Mouse (Mus musculus): ENCODE measurements around the gene Mapre1.
"Not testable (repeated sequence)": the region's sequence is repeated elsewhere in the genome, so short reads cannot be mapped to it uniquely, and the experiment has no call there.

Gene Mapre1

GRCm38 (mm10) chr2:153740500-153741436, at the start of gene Mapre1:
Mapre1 (plus strand) TSS chr2:153741274.
- peak; percentile 100 for DNase-seq (ENCODE audit: low spot score in 2 of 2)

- not testable (repeated sequence) for DNase-seq (ENCODE audit: low spot score in 2 of 2)
Measured at GRCm38 (mm10) chr2:153693413-153693812, 47.7 kb upstream of the Mapre1 start.

- no peak for DNase-seq (ENCODE audit: low spot score in 2 of 2)
Measured at GRCm38 (mm10) chr2:153694462-153695085, 46.5 kb upstream of the Mapre1 start.

- DNase-seq (ENCODE audit: low spot score in 2 of 2): no peak
Measured at GRCm38 (mm10) chr2:153696352-153696751, 44.7 kb upstream of the Mapre1 start, which contains the start of gene Dnmt3c. Dnmt3c (plus strand) TSS chr2:153696652.

- DNase-seq (ENCODE audit: low spot score in 2 of 2): no peak
Measured at GRCm38 (mm10) chr2:153703389-153703788, 37.7 kb upstream of the Mapre1 start.

- DNase-seq (ENCODE audit: low spot score in 2 of 2): peak in 1 of 2 experiments; percentile 31
Measured at GRCm38 (mm10) chr2:153710701-153711330, 30.3 kb upstream of the Mapre1 start.

GRCm38 (mm10) chr2:153712646-153713091, 28.4 kb upstream of the Mapre1 start:
- DNase-seq (ENCODE audit: low spot score in 2 of 2): peak; percentile 60 to 68

- peak; percentile 86 to 90 for DNase-seq (ENCODE audit: low spot score in 2 of 2)
Measured at GRCm38 (mm10) chr2:153713227-153713626, 27.8 kb upstream of the Mapre1 start.

- DNase-seq (ENCODE audit: low spot score in 2 of 2): not testable (repeated sequence)
Measured at GRCm38 (mm10) chr2:153717861-153718260, 23.2 kb upstream of the Mapre1 start.

GRCm38 (mm10) chr2:153723098-153723497, 18.0 kb upstream of the Mapre1 start:
- no peak for DNase-seq (ENCODE audit: low spot score in 2 of 2)

GRCm38 (mm10) chr2:153724424-153724823, 16.6 kb upstream of the Mapre1 start:
- no peak for DNase-seq (ENCODE audit: low spot score in 2 of 2)

- no peak for DNase-seq (ENCODE audit: low spot score in 2 of 2)
Measured at GRCm38 (mm10) chr2:153724871-153725270, 16.2 kb upstream of the Mapre1 start.

GRCm38 (mm10) chr2:153725291-153725690, 15.8 kb upstream of the Mapre1 start:
- DNase-seq (ENCODE audit: low spot score in 2 of 2): no peak

GRCm38 (mm10) chr2:153734033-153734432, 7.0 kb upstream of the Mapre1 start:
- DNase-seq (ENCODE audit: low spot score in 2 of 2): no peak

GRCm38 (mm10) chr2:153741437-153742065, 477 bp downstream of the Mapre1 start:
- DNase-seq (ENCODE audit: low spot score in 2 of 2): peak in 1 of 2 experiments; percentile 82

GRCm38 (mm10) chr2:153747994-153748393, 6.9 kb downstream of the Mapre1 start:
- DNase-seq (ENCODE audit: low spot score in 2 of 2): no peak

GRCm38 (mm10) chr2:153750363-153750762, 9.3 kb downstream of the Mapre1 start:
- no peak for DNase-seq (ENCODE audit: low spot score in 2 of 2)

- DNase-seq (ENCODE audit: low spot score in 2 of 2): no peak
Measured at GRCm38 (mm10) chr2:153762121-153762520, 21.0 kb downstream of the Mapre1 start.

GRCm38 (mm10) chr2:153767484-153767883, 26.4 kb downstream of the Mapre1 start:
- no peak for DNase-seq (ENCODE audit: low spot score in 2 of 2)

GRCm38 (mm10) chr2:153768881-153769280, 27.8 kb downstream of the Mapre1 start:
- no peak for DNase-seq (ENCODE audit: low spot score in 2 of 2)

- DNase-seq (ENCODE audit: low spot score in 2 of 2): no peak
Measured at GRCm38 (mm10) chr2:153772950-153773349, 31.9 kb downstream of the Mapre1 start.

- DNase-seq (ENCODE audit: low spot score in 2 of 2): no peak
Measured at GRCm38 (mm10) chr2:153775472-153775871, 34.4 kb downstream of the Mapre1 start.
